Mouse (Mus musculus): ENCODE measurements around the gene Vmn1r235. TPM values are rescaled to one million over a fixed set of nuclear protein-coding genes. Genes with fewer than 3 reads are reported as not detected.

Gene Vmn1r235
- polyA plus RNA-seq, 1 experiment from 2014 or later = not detected

Small RNAs within 50 kb of the gene (microRNA-seq; reads per million reads assigned to microRNA genes)
- not detected for gene Gm26384

Other genes starting within 250 kb of the Vmn1r235 start
- 16.7 and 17.2 TPM in 2 replicates for gene Zfp160, start 247.5 kb upstream of the Vmn1r235 start, polyA plus RNA-seq (2014; fragmentation: Nextera tagmentation; extraction: Ambion mirVana)
- gene Vmn1r234, start 30.3 kb upstream of the Vmn1r235 start, polyA plus RNA-seq (2014; fragmentation: Nextera tagmentation; extraction: Ambion mirVana) = not detected in 2 replicates
- gene Vmn1r236, start 26.5 kb downstream of the Vmn1r235 start, polyA plus RNA-seq (2014; fragmentation: Nextera tagmentation; extraction: Ambion mirVana) = not detected in 2 replicates
- not detected in 2 replicates for gene Vmn1r237, start 55.5 kb downstream of the Vmn1r235 start, polyA plus RNA-seq (2014; fragmentation: Nextera tagmentation; extraction: Ambion mirVana)
- gene Zfp677, start 127.3 kb downstream of the Vmn1r235 start, polyA plus RNA-seq (2014; fragmentation: Nextera tagmentation; extraction: Ambion mirVana) = 3.8 and 4.2 TPM in 2 replicates
- 5.8 and 6.9 TPM in 2 replicates for gene Zfp54, start 166.8 kb downstream of the Vmn1r235 start, polyA plus RNA-seq (2014; fragmentation: Nextera tagmentation; extraction: Ambion mirVana)
- gene Zfp51, start 194.0 kb downstream of the Vmn1r235 start, polyA plus RNA-seq (2014; fragmentation: Nextera tagmentation; extraction: Ambion mirVana) = 17.0 and 17.5 TPM in 2 replicates
- gene Zfp53, start 232.6 kb downstream of the Vmn1r235 start, polyA plus RNA-seq (2014; fragmentation: Nextera tagmentation; extraction: Ambion mirVana) = 9.4 and 14.1 TPM in 2 replicates